Mouse (Mus musculus): ENCODE measurements around the gene Fmnl3.

GRCm38 (mm10) chr15:99324151-99324550 is 46.1 kb downstream of the Fmnl3 start:
- TF ChIP-seq FLI1 (IDR thresholded peaks at IDR 0.05; ENCODE audit: low read length), result no peak
- TF ChIP-seq GATA1 (IDR thresholded peaks at IDR 0.05; ENCODE audit: borderline replicate concordance, low read length), result no peak
